Mouse (Mus musculus) thymus, adult 2 months (tissue): Measurements from ENCODE around the gene Col9a3.

Source experiments
- CTCF ChIP-seq: fragments of 200-500 bp; IDR thresholded peaks from 2 replicates; pipeline ENCODE4 v1.5.1; 2012; ENCODE audit warnings: mild to moderate bottlenecking, control low read depth, low read length, moderate library complexity, borderline replicate concordance; ENCODE audit not compliant: control insufficient read depth, poor library complexity, insufficient read depth; ENCODE audit errors: extremely low read depth
- POLR2A ChIP-seq: fragments of 200-500 bp; IDR thresholded peaks from 2 replicates; pipeline ENCODE4 v1.6.1; 2012; ENCODE audit warnings: mild to moderate bottlenecking, low read length, control low read depth, moderate library complexity; ENCODE audit not compliant: control insufficient read depth, poor library complexity, insufficient read depth; ENCODE audit errors: extremely low read depth

DNA sequence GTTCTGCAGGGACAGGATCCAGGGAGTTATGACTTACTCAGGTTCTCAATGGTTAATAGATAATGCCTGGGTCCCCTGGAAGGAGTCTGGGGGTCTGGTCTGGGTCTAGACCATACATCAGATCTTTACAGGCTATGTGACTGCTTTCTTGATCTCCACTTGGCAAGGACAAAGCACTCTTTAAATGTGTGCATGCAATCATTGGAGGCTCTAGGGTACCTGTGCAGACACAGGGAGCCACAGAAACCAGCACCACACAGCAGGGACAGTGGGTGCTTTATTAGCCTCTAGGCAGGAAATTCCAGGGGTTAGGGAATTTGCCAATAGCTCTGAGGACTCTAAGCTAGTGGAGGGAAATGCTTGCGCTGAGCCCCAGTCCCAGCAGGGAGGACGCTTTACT is 14.3 kb downstream of the Col9a3 start:
- TF ChIP-seq CTCF (no peak), POLR2A (no peak)
